Mouse (Mus musculus): ENCODE measurements around the gene Ccdc57. TPM values are rescaled to one million over a fixed set of nuclear protein-coding genes. Genes with fewer than 3 reads are reported as not detected.

Gene Ccdc57
- polyA plus RNA-seq (2014; fragmentation: Illumina TruSeq; extraction: RNeasy Lipid Tissue Mini Kit (QIAGEN cat#74804); ENCODE audit: insufficient read depth, low read depth, low replicate concordance), result 2.1 TPM

GRCm38 (mm10) chr11:120932564-120933398 is at the start of gene Ccdc57:
Gene Ccdc57 (minus strand): TSS chr11:120932872.

GRCm38 (mm10) chr11:120948328-120948727 is 15.7 kb upstream of the Ccdc57 start, which contains the start of gene Slc16a3:
Gene Slc16a3 (plus strand): TSS chr11:120948480.

GRCm38 (mm10) chr11:120823956-120824786 is 108.5 kb downstream of the Ccdc57 start, which contains the start of gene Fasn:
Gene Fasn (minus strand): TSS chr11:120824547.

GRCm38 (mm10) chr11:120795756-120796613 is 136.7 kb downstream of the Ccdc57 start, which contains the start of gene Dus1l:
Gene Dus1l (minus strand): TSS chr11:120796403.

GRCm38 (mm10) chr11:120784064-120784791 is 148.4 kb downstream of the Ccdc57 start, which contains the start of the genes Rfng and Gps1:
Gene Rfng (minus strand): TSS chr11:120784207.
Gene Gps1 (plus strand): TSS chr11:120784272.

Other genes with a start within 250 kb of the Ccdc57 start
- 82.4 TPM for gene Cenpx, start 219.1 kb downstream of the Ccdc57 start, polyA plus RNA-seq (2014; fragmentation: Illumina TruSeq; extraction: RNeasy Lipid Tissue Mini Kit (QIAGEN cat#74804); ENCODE audit: insufficient read depth, low read depth, low replicate concordance)
- gene Lrrc45, start 218.9 kb downstream of the Ccdc57 start, polyA plus RNA-seq (2014; fragmentation: Illumina TruSeq; extraction: RNeasy Lipid Tissue Mini Kit (QIAGEN cat#74804); ENCODE audit: insufficient read depth, low read depth, low replicate concordance), result 15.4 TPM
- 44.3 TPM for gene Rac3, start 211.4 kb downstream of the Ccdc57 start, polyA plus RNA-seq (2014; fragmentation: Illumina TruSeq; extraction: RNeasy Lipid Tissue Mini Kit (QIAGEN cat#74804); ENCODE audit: insufficient read depth, low read depth, low replicate concordance)
- 185 TPM for gene Dcxr, start 205.6 kb downstream of the Ccdc57 start, polyA plus RNA-seq (2014; fragmentation: Illumina TruSeq; extraction: RNeasy Lipid Tissue Mini Kit (QIAGEN cat#74804); ENCODE audit: insufficient read depth, low read depth, low replicate concordance)
- 5,777 TPM for gene Cbr2, start 200.8 kb downstream of the Ccdc57 start, polyA plus RNA-seq (2014; fragmentation: Illumina TruSeq; extraction: RNeasy Lipid Tissue Mini Kit (QIAGEN cat#74804); ENCODE audit: insufficient read depth, low read depth, low replicate concordance)
- gene Hmga1b, start 170.1 kb downstream of the Ccdc57 start, polyA plus RNA-seq (2014; fragmentation: Illumina TruSeq; extraction: RNeasy Lipid Tissue Mini Kit (QIAGEN cat#74804); ENCODE audit: insufficient read depth, low read depth, low replicate concordance), result 0.87 TPM
- gene Rfng, start 148.7 kb downstream of the Ccdc57 start, polyA plus RNA-seq (2014; fragmentation: Illumina TruSeq; extraction: RNeasy Lipid Tissue Mini Kit (QIAGEN cat#74804); ENCODE audit: insufficient read depth, low read depth, low replicate concordance), result 18.4 TPM
- 62.0 TPM for gene Gps1, start 148.6 kb downstream of the Ccdc57 start, polyA plus RNA-seq (2014; fragmentation: Illumina TruSeq; extraction: RNeasy Lipid Tissue Mini Kit (QIAGEN cat#74804); ENCODE audit: insufficient read depth, low read depth, low replicate concordance)
- gene Dus1l, start 136.5 kb downstream of the Ccdc57 start, polyA plus RNA-seq (2014; fragmentation: Illumina TruSeq; extraction: RNeasy Lipid Tissue Mini Kit (QIAGEN cat#74804); ENCODE audit: insufficient read depth, low read depth, low replicate concordance), result 23.6 TPM
- 145 TPM for gene Fasn, start 108.3 kb downstream of the Ccdc57 start, polyA plus RNA-seq (2014; fragmentation: Illumina TruSeq; extraction: RNeasy Lipid Tissue Mini Kit (QIAGEN cat#74804); ENCODE audit: insufficient read depth, low read depth, low replicate concordance)
- gene Slc16a3, start 15.6 kb upstream of the Ccdc57 start, polyA plus RNA-seq (2014; fragmentation: Illumina TruSeq; extraction: RNeasy Lipid Tissue Mini Kit (QIAGEN cat#74804); ENCODE audit: insufficient read depth, low read depth, low replicate concordance), result 8.0 TPM
- gene Csnk1d, start 58.5 kb upstream of the Ccdc57 start, polyA plus RNA-seq (2014; fragmentation: Illumina TruSeq; extraction: RNeasy Lipid Tissue Mini Kit (QIAGEN cat#74804); ENCODE audit: insufficient read depth, low read depth, low replicate concordance), result 48.8 TPM
- gene Cd7, start 106.5 kb upstream of the Ccdc57 start, polyA plus RNA-seq (2014; fragmentation: Illumina TruSeq; extraction: RNeasy Lipid Tissue Mini Kit (QIAGEN cat#74804); ENCODE audit: insufficient read depth, low read depth, low replicate concordance), result 9.5 TPM
- gene Sectm1b, start 130.7 kb upstream of the Ccdc57 start, polyA plus RNA-seq (2014; fragmentation: Illumina TruSeq; extraction: RNeasy Lipid Tissue Mini Kit (QIAGEN cat#74804); ENCODE audit: insufficient read depth, low read depth, low replicate concordance), result not detected
- 0.18 TPM for gene Sectm1a, start 148.3 kb upstream of the Ccdc57 start, polyA plus RNA-seq (2014; fragmentation: Illumina TruSeq; extraction: RNeasy Lipid Tissue Mini Kit (QIAGEN cat#74804); ENCODE audit: insufficient read depth, low read depth, low replicate concordance)
- gene Tex19.2, start 185.8 kb upstream of the Ccdc57 start, polyA plus RNA-seq (2014; fragmentation: Illumina TruSeq; extraction: RNeasy Lipid Tissue Mini Kit (QIAGEN cat#74804); ENCODE audit: insufficient read depth, low read depth, low replicate concordance), result not detected
- gene Tex19.1, start 213.3 kb upstream of the Ccdc57 start, polyA plus RNA-seq (2014; fragmentation: Illumina TruSeq; extraction: RNeasy Lipid Tissue Mini Kit (QIAGEN cat#74804); ENCODE audit: insufficient read depth, low read depth, low replicate concordance), result not detected
- gene Uts2r, start 227.4 kb upstream of the Ccdc57 start, polyA plus RNA-seq (2014; fragmentation: Illumina TruSeq; extraction: RNeasy Lipid Tissue Mini Kit (QIAGEN cat#74804); ENCODE audit: insufficient read depth, low read depth, low replicate concordance), result not detected

Measured in lung, adult 10 weeks (tissue).